Mouse (Mus musculus) limb, embryonic 10.5 days (tissue): ENCODE data around the gene Hcrtr1. TPM values are rescaled to one million over a fixed set of nuclear protein-coding genes. Genes with fewer than 3 reads are reported as not detected.

Experiments used
- DNase-seq: peaks from one replicate; pipeline ENCODE4 v3.0.0-alpha.2; 2017; ENCODE audit warnings: low spot score
- H3K27ac ChIP-seq: fragments of 300-500 bp; sonication (generic); 2 replicates; pipeline ENCODE4 v1.5.1; 2016; ENCODE audit warnings: mild to moderate bottlenecking
- H3K27me3 ChIP-seq: fragments of 300-500 bp; sonication (generic); 2 replicates; pipeline ENCODE4 v1.6.1; 2016; ENCODE audit warnings: low read depth, mild to moderate bottlenecking; ENCODE audit not compliant: poor library complexity, severe bottlenecking
- H3K36me3 ChIP-seq: fragments of 300-500 bp; sonication (generic); 2 replicates; pipeline ENCODE4 v1.6.1; 2016; ENCODE audit warnings: mild to moderate bottlenecking, moderate library complexity
- H3K4me1 ChIP-seq: fragments of 300-500 bp; sonication (generic); 2 replicates; pipeline ENCODE4 v1.6.1; 2016
- H3K4me3 ChIP-seq: fragments of 300-500 bp; sonication (generic); 2 replicates; pipeline ENCODE4 v1.5.1; 2016; ENCODE audit warnings: mild to moderate bottlenecking, moderate library complexity
- H3K9me3 ChIP-seq: fragments of 300-500 bp; sonication (generic); replicated peaks from 2 replicates; pipeline ENCODE4 v1.6.1; 2016; ENCODE audit warnings: mild to moderate bottlenecking
- WGBS: fragments of 180-500 bp; shearing (Covaris S2); methylation state at CpG from one replicate; pipeline ENCODE4 v1.1.7; 2016; 5-methylcytosine and 5-hydroxymethylcytosine counted together
- polyA plus RNA-seq: library from polyadenylated mRNA; unstranded; fragments of >200 nt; fragmentation: Nextera tagmentation; extraction: Ambion mirVana; gene quantifications from 2 replicates; pipeline ENCODE4 v1.2.1, GENCODE M21; 2016

Hcrtr1 gene
- polyA plus RNA-seq, 1 experiment from 2014 or later = not detected

DNA sequence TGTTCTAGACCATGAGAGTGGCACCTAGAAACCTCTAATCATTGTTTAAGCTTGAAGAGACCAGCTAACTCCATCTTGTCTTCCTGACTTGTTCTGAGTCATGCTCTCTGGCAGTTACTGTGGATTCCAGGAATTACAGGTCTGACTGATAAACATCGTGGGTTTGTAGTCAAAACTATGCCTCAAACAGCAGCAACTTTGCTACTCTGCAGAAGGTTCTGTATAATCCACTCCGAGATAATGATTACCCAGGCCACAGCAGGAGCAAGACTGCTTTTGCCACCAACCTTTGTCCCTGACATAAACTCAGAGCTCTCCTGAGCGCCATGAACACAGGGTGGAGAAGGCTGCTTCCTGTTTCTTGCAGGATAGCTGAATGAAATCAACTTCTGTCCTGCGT lies 34.6 kb downstream of the Hcrtr1 start:
- H3K9me3 ChIP-seq = peaks cover 2% of the 10 kb centered on the region; the same call in 1 of the 2 replicates
- H3K36me3 ChIP-seq = no peaks in the 10 kb centered on the region
- H3K4me3 ChIP-seq = no peak overlapping the region
- no peak overlapping the region for H3K27ac ChIP-seq
- peaks cover 4% of the 10 kb centered on the region; the same call in 1 of the 2 replicates for H3K27me3 ChIP-seq
- WGBS = 83% methylated on average over 4 of the region's 4 CpGs
- DNase-seq = no peak
- peaks cover 23% of the 10 kb centered on the region for H3K4me1 ChIP-seq

GRCm38 (mm10) chr4:130103632-130104031 lies 35.5 kb downstream of the Hcrtr1 start:
- no peak overlapping the region for H3K27ac ChIP-seq
- H3K9me3 ChIP-seq = peaks cover 2% of the 10 kb centered on the region; the same call in 1 of the 2 replicates
- no peaks in the 10 kb centered on the region for H3K36me3 ChIP-seq
- peaks cover 9% of the 10 kb centered on the region; the same call in 1 of the 2 replicates for H3K27me3 ChIP-seq
- no peak for DNase-seq
- WGBS = 80% methylated on average over 12 of the region's 12 CpGs
- H3K4me1 ChIP-seq = peaks cover 13% of the 10 kb centered on the region
- H3K4me3 ChIP-seq = no peak overlapping the region

DNA sequence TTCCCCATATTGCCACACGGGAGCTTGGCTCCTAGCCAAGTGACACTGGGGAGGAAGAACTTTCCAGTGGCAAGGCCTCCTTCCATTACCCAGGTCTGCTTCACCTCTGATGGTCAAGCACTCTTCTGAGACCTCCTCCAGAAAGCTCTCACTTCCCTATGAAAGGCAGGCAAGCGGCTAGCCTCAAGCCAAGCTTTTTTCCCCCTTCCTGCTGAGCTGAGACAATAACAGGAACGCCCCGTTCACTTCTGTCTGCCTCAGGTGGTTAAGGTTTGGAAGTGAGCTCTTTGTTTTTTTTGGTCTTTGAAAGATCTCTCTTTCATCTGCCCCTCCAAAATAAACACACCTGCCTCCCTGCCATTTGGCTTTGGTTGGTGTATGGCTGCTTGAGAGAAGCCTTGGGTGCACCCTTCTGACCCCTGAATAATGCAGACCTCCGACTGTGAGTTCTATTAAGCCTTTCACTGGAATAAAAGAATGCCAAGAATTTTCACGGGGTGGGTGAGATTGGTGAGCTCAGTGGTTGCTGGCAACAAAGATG lies 37.0 kb downstream of the Hcrtr1 start, which contains the start of gene Pef1:
Gene Pef1, plus strand, starts transcription at position 448 of the 541 bp plus-strand sequence.
- WGBS = 13% methylated on average over 6 of the region's 6 CpGs
- H3K4me1 ChIP-seq = peaks cover 4% of the 10 kb centered on the region; the same call in 1 of the 2 replicates
- no peaks in the 10 kb centered on the region for H3K36me3 ChIP-seq
- DNase-seq = no peak
- no peak within 1 kb of the TSS for H3K4me3 ChIP-seq
- peaks cover 2% of the 10 kb centered on the region; the same call in 1 of the 2 replicates for H3K9me3 ChIP-seq
- H3K27ac ChIP-seq = no peak within 1 kb of the TSS
- peaks cover 9% of the 10 kb centered on the region; the same call in 1 of the 2 replicates for H3K27me3 ChIP-seq

GRCm38 (mm10) chr4:130101183-130101582 lies 38.0 kb downstream of the Hcrtr1 start:
- H3K4me1 ChIP-seq = peaks cover 4% of the 10 kb centered on the region; the same call in 1 of the 2 replicates
- peaks cover 2% of the 10 kb centered on the region; the same call in 1 of the 2 replicates for H3K9me3 ChIP-seq
- 60% methylated on average over 8 of the region's 8 CpGs for WGBS
- H3K27ac ChIP-seq = no peak overlapping the region
- no peak for DNase-seq
- no peaks in the 10 kb centered on the region for H3K36me3 ChIP-seq
- no peak overlapping the region for H3K4me3 ChIP-seq
- H3K27me3 ChIP-seq = peaks cover 9% of the 10 kb centered on the region; the same call in 1 of the 2 replicates

DNA sequence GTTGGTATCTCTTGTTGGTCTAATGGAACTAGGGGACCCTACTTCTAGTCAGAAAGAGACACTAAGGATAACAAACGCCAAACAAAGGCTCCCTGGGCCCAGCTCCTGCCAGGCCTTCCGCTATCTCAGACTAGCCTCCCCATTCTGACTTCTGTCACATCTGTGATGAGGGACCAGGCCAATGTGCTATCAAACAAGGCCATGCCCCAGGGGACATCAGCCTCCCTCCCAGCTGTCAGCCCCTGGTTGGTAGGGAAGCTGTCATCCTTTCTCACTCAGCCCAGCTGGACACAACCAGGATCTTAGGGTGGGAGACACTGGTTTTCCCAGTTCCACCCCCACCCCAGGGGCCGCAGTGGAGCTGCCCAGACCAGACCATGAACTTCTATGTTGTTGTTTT lies 44.0 kb downstream of the Hcrtr1 start:
- no peak for DNase-seq
- no peak overlapping the region for H3K4me3 ChIP-seq
- WGBS = 63% methylated on average over 3 of the region's 3 CpGs
- no peak overlapping the region for H3K27ac ChIP-seq
- H3K36me3 ChIP-seq = no peaks in the 10 kb centered on the region
- H3K9me3 ChIP-seq = no peaks in the 10 kb centered on the region
- no peaks in the 10 kb centered on the region for H3K4me1 ChIP-seq
- H3K27me3 ChIP-seq = peaks cover 40% of the 10 kb centered on the region

DNA sequence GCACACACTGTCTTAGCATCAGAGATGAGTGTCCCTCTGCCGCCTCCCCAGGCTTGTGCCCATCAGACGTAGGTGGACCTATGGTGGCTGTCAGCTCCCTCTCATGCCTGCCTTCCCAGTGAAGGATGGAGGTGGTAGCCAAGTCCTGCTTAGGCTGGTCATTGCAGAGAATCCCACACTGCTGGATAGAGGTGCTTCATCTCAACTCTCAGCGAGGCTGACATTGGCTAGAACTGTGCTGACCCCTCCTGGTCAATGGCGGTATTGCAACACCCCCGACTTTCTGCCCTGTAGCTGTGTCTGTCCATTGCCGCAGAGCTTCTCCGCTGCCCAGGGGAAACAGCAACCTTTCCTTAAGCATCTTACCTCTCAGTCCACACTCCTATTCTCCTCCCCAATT lies 51.9 kb downstream of the Hcrtr1 start:
- H3K27ac ChIP-seq = no peak overlapping the region
- H3K4me3 ChIP-seq = no peak overlapping the region
- H3K9me3 ChIP-seq = no peaks in the 10 kb centered on the region
- peaks cover 13% of the 10 kb centered on the region for H3K4me1 ChIP-seq
- no peaks in the 10 kb centered on the region for H3K36me3 ChIP-seq
- H3K27me3 ChIP-seq = peaks cover 68% of the 10 kb centered on the region
- peak; percentile 97 for DNase-seq
- WGBS = 11% methylated on average over 7 of the region's 7 CpGs

DNA sequence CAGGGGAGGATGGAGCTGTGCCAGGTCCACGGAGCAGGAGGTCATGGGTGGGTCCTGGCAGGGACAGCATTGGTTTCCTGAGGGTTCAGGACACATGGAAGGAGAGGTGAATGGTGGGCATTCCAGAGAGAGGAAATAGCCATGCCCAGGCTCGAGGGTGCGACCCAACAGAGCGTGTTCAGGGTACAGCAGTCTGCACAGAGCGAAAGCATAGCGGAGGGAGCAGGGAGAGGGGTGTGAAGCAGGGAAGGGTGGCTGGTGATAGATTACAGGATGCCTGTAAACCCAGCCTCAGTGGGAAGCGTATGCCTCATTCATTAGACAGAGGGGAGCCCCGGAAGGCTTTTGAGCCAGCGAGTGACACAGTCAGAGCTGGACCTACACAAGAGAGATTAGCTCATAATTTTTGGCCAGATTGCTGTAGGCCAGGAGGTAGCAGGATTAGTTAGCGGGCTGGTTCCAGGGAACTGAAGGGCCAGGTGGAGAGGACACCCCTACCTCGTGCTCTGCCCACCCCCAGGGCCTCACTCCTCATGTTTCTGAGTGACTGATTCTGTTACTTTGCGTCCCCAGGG lies 53.8 kb downstream of the Hcrtr1 start:
- H3K36me3 ChIP-seq = no peaks in the 10 kb centered on the region
- H3K9me3 ChIP-seq = no peaks in the 10 kb centered on the region
- WGBS = 72% methylated on average over 12 of the region's 12 CpGs
- H3K4me3 ChIP-seq = no peak overlapping the region
- no peak overlapping the region for H3K27ac ChIP-seq
- peaks cover 78% of the 10 kb centered on the region for H3K27me3 ChIP-seq
- DNase-seq = no peak
- peaks cover 21% of the 10 kb centered on the region for H3K4me1 ChIP-seq

- Histone ChIP-seq H3K27ac (no peak overlapping the region), H3K9me3 (no peaks in the 10 kb centered on the region), H3K36me3 (no peaks in the 10 kb centered on the region), H3K4me1 (peaks cover 21% of the 10 kb centered on the region), H3K4me3 (no peak overlapping the region), H3K27me3 (peaks cover 82% of the 10 kb centered on the region)
- WGBS = 51% methylated on average over 7 of the region's 7 CpGs
- DNase-seq = no peak
Measured at GRCm38 (mm10) chr4:130084331-130084945, 54.7 kb downstream of the Hcrtr1 start.

GRCm38 (mm10) chr4:130082211-130082610 lies 56.9 kb downstream of the Hcrtr1 start:
- peaks cover 27% of the 10 kb centered on the region for H3K4me1 ChIP-seq
- peaks cover 88% of the 10 kb centered on the region for H3K27me3 ChIP-seq
- DNase-seq = no peak
- H3K36me3 ChIP-seq = no peaks in the 10 kb centered on the region
- no peak overlapping the region for H3K27ac ChIP-seq
- H3K9me3 ChIP-seq = no peaks in the 10 kb centered on the region
- no peak overlapping the region for H3K4me3 ChIP-seq
- WGBS = 45% methylated on average over 9 of the region's 9 CpGs

DNA sequence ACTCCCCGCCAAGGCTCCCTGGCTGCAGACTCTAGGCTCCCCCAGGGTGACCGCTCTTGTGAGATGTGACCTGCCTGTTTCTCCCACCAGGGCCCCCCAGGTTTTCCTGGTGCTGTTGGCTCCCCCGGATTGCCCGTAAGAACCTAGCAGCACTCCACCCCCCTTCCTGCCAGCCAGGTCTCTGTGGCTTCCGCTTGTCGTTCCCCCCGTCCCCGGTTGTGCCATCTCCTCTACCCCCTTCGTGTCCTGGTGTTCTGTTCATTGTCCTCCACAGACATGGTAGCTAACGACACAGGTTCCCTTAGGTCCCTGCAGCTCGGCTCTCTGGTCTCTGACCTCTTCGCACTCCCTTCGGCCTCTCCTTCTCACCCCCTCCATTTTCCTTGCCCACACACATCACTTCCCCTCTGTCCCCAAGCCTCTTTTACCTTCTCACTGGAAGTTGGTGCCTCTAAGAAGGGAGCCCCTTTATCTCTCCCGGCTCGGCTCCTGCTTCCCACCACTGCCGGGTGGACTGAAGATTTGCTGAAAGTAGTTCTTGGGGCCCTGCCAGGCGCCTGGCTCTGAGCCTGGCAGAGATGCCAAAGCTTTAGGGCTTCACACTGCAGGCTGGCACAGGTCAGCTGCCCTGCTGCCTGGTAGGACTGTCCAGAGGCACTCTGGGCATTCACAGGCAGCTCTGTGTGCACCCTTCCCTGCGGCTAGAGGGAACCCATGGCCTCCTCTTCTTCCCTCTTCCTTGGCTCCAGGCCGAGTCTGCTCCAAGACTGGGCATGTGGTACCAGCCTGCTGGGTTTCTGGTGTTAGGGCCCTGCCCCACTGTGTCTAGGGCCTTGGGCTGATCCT lies 57.6 kb downstream of the Hcrtr1 start:
- Histone ChIP-seq H3K36me3 (no peaks in the 10 kb centered on the region), H3K9me3 (no peaks in the 10 kb centered on the region), H3K27me3 (peaks cover 91% of the 10 kb centered on the region), H3K27ac (no peak overlapping the region), H3K4me1 (peaks cover 27% of the 10 kb centered on the region), H3K4me3 (no peak overlapping the region)
- 77% methylated on average over 19 of the region's 19 CpGs for WGBS
- no peak for DNase-seq
